Mouse (Mus musculus) liver, embryonic 12.5 days (tissue): ENCODE measurements around the gene Zfp384. TPM values are rescaled to one million over a fixed set of nuclear protein-coding genes. Genes with fewer than 3 reads are reported as not detected.
"Not testable (repeated sequence)": the region's sequence is repeated elsewhere in the genome, so short reads cannot be mapped to it uniquely, and the experiment has no call there.

Source experiments
- ATAC-seq: fragments of 200-750 bp; cut with Nextera tagmentation; 2 replicates; pipeline ENCODE4 v1.8.0; 2017; ENCODE audit warnings: moderate number of reproducible peaks, mild to moderate bottlenecking, moderate library complexity
- H3K27ac ChIP-seq: fragments of 300-500 bp; sonication (generic); 2 replicates; pipeline ENCODE4 v1.5.1; 2016; ENCODE audit warnings: mild to moderate bottlenecking
- H3K27me3 ChIP-seq: fragments of 300-500 bp; sonication (generic); replicated peaks from 2 replicates; pipeline ENCODE4 v1.6.1; 2016; ENCODE audit warnings: mild to moderate bottlenecking, moderate library complexity
- H3K36me3 ChIP-seq: fragments of 300-500 bp; sonication (generic); 2 replicates; pipeline ENCODE4 v1.6.1; 2016; ENCODE audit warnings: mild to moderate bottlenecking, moderate library complexity
- H3K4me1 ChIP-seq: fragments of 300-500 bp; sonication (generic); 2 replicates; pipeline ENCODE4 v1.6.1; 2016
- H3K4me2 ChIP-seq: fragments of 300-500 bp; sonication (generic); 2 replicates; pipeline ENCODE4 v1.6.1; 2016; ENCODE audit warnings: mild to moderate bottlenecking, moderate library complexity
- H3K4me3 ChIP-seq: fragments of 300-500 bp; sonication (generic); 2 replicates; pipeline ENCODE4 v1.5.1; 2016; ENCODE audit warnings: mild to moderate bottlenecking, moderate library complexity
- H3K9ac ChIP-seq: fragments of 300-500 bp; sonication (generic); 2 replicates; pipeline ENCODE4 v1.6.1; 2016; ENCODE audit warnings: mild to moderate bottlenecking, moderate library complexity
- H3K9me3 ChIP-seq: fragments of 300-500 bp; sonication (generic); replicated peaks from 2 replicates; pipeline ENCODE4 v1.6.1; 2016; ENCODE audit warnings: mild to moderate bottlenecking, moderate library complexity
- WGBS: fragments of 180-500 bp; shearing (Covaris S2); methylation state at CpG from one replicate; pipeline ENCODE4 v1.1.7; 2016; ENCODE audit not compliant: insufficient replicate concordance; 5-methylcytosine and 5-hydroxymethylcytosine counted together
- polyA plus RNA-seq: library from polyadenylated mRNA; unstranded; fragments of >200 nt; fragmentation: Nextera tagmentation; extraction: Ambion mirVana; gene quantifications from 2 replicates; pipeline ENCODE4 v1.2.1, GENCODE M21; 2016

Zfp384 gene
- polyA plus RNA-seq, 1 experiment from 2014 or later: 6.6 TPM

DNA sequence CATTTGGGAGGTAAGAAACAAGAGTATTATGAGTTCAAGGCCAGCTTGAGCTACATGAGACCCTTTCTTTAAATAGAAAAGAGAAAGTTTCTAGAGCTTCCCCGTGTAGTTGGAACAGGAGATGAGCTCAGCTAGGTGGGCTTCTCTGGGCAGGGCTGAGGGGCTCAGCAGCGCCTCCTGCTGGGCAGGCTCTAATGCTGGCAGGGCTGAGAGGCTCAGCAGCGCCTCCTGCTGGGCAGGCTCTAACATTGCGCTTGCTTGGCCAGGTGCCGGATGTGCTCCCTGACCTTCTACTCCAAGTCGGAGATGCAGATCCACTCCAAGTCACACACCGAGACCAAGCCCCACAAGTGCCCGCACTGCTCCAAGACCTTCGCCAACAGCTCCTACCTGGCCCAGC is 21.6 kb downstream of the Zfp384 start:
- H3K4me3 ChIP-seq, H3K9ac ChIP-seq, H3K27ac ChIP-seq, H3K27me3 ChIP-seq, H3K4me2 ChIP-seq, H3K4me1 ChIP-seq, H3K9me3 ChIP-seq: not testable (repeated sequence)
- WGBS: 47% methylated on average over 9 of the region's 9 CpGs
- peaks cover 94% of the 10 kb centered on the region for H3K36me3 ChIP-seq
- peak; percentile 40; the same call in 1 of the 2 replicates for ATAC-seq

- H3K36me3 ChIP-seq: peaks cover 94% of the 10 kb centered on the region
- 84% methylated on average over 16 of the region's 16 CpGs for WGBS
- H3K9me3 ChIP-seq: no peaks in the 10 kb centered on the region
- no peaks in the 10 kb centered on the region for H3K4me1 ChIP-seq
- H3K4me2 ChIP-seq: no peak overlapping the region
- no peak overlapping the region for H3K4me3 ChIP-seq
- no peak overlapping the region for H3K9ac ChIP-seq
- ATAC-seq: no peak
- no peak overlapping the region for H3K27ac ChIP-seq
- no peaks in the 10 kb centered on the region for H3K27me3 ChIP-seq
These were observed 22.7 kb downstream of the Zfp384 start for GRCm38 (mm10) chr6:125031604-125032003.

DNA sequence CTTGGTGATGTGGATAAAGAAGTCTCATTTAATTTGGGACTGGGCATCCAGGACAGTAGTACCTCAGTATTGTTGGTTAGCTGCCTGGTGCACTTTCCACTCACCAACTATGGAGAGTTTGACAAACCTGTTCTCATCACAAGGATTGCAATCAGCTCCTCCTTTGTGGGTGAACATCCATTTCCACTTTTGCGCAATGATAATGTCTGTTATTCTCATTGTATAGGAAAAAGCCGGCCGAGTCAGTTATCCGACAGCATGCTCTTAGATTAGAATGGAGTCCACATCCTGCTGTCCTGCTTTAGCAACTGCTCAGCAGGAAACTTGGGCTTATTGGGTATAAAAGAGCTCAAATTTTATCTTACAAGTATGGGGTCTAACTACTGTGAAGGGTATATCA is 29.7 kb downstream of the Zfp384 start:
- H3K4me3 ChIP-seq: peak overlapping the region; percentile 75
- H3K4me2 ChIP-seq: peak overlapping the region; percentile 81
- peaks cover 34% of the 10 kb centered on the region for H3K4me1 ChIP-seq
- no peaks in the 10 kb centered on the region for H3K9me3 ChIP-seq
- peak overlapping the region; percentile 59; the same call in 1 of the 2 replicates for H3K9ac ChIP-seq
- ATAC-seq: no peak
- 90% methylated on average over 4 of the region's 4 CpGs for WGBS
- peaks cover 50% of the 10 kb centered on the region for H3K36me3 ChIP-seq
- peak overlapping the region; percentile 75 for H3K27ac ChIP-seq
- no peaks in the 10 kb centered on the region for H3K27me3 ChIP-seq

DNA sequence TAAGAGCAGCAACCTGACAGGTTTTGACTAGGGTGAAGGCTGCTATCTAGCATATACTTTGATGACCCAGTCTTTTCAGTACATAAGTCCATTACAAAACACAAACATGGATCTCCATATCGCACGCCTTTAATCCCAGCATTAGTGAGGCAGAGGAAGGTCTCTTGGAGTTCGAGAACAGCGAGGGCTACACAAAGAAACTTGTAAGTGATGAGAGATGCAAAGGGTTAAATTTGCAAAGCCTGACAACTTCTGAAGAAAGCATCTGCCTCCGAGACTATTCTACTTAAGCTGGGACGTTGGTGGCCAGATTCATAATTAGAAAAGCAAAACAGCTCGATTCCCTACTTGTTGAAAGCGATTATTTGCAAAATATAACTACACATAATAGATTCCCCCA is 30.2 kb downstream of the Zfp384 start:
- H3K27ac ChIP-seq: peak overlapping the region; percentile 75
- H3K4me3 ChIP-seq: peak overlapping the region; percentile 75
- H3K4me2 ChIP-seq: peak overlapping the region; percentile 81
- H3K9me3 ChIP-seq: no peaks in the 10 kb centered on the region
- H3K36me3 ChIP-seq: peaks cover 50% of the 10 kb centered on the region
- no peaks in the 10 kb centered on the region for H3K27me3 ChIP-seq
- ATAC-seq: peak; percentile 2; the same call in 1 of the 2 replicates
- H3K4me1 ChIP-seq: peaks cover 34% of the 10 kb centered on the region
- WGBS: 4% methylated on average over 8 of the region's 8 CpGs
- H3K9ac ChIP-seq: peak overlapping the region; percentile 59

GRCm38 (mm10) chr6:125039533-125040153 is 30.7 kb downstream of the Zfp384 start, which contains the start of gene Ing4:
Ing4 (plus strand) TSS chr6:125039760.
- Histone ChIP-seq H3K4me3 (peak within 1 kb of the TSS; percentile 75), H3K27ac (peak within 1 kb of the TSS; percentile 75), H3K9me3 (no peaks in the 10 kb centered on the region), H3K27me3 (no peaks in the 10 kb centered on the region), H3K9ac (peak within 1 kb of the TSS; percentile 74), H3K4me2 (peak within 1 kb of the TSS; percentile 81), H3K36me3 (peaks cover 51% of the 10 kb centered on the region), H3K4me1 (peaks cover 34% of the 10 kb centered on the region)
- ATAC-seq: peak; percentile 94
- WGBS: under 1% methylated on average over 26 of the region's 26 CpGs

DNA sequence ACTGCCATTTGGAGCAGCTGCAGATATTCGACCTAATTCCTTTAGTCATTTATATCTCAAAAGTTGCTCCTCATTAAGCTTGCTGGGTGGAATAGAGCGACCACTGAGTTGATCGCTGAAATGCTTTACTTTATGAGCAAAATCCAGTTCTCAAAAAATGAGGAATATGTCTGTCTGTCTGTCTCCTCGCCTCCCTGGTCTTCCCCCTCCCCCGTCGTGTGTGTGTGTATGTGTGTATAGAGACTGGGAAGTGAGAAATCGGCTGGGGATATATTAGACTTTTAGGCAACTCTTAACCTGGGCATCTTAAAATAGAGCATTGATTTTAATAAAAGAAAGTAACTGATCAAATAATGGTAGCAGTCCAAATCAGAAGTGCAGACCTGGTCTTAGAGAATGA is 31.3 kb downstream of the Zfp384 start:
- no peak for ATAC-seq
- Histone ChIP-seq H3K27ac (peak overlapping the region; percentile 75), H3K36me3 (peaks cover 51% of the 10 kb centered on the region), H3K4me1 (peaks cover 34% of the 10 kb centered on the region), H3K27me3 (no peaks in the 10 kb centered on the region), H3K4me2 (peak overlapping the region; percentile 81), H3K9ac (peak overlapping the region; percentile 74), H3K9me3 (no peaks in the 10 kb centered on the region), H3K4me3 (peak overlapping the region; percentile 75)
- 8% methylated on average over 7 of the region's 7 CpGs for WGBS

- H3K9me3 ChIP-seq: no peaks in the 10 kb centered on the region
- no peak overlapping the region for H3K27ac ChIP-seq
- no peaks in the 10 kb centered on the region for H3K27me3 ChIP-seq
- WGBS: 41% methylated on average over 7 of the region's 7 CpGs
- no peak overlapping the region for H3K9ac ChIP-seq
- H3K4me3 ChIP-seq: 0 out of 2 replicates have a peak overlapping the region, but pooled peaks have one; percentile 6
- H3K4me1 ChIP-seq: peaks cover 34% of the 10 kb centered on the region
- peaks cover 50% of the 10 kb centered on the region for H3K36me3 ChIP-seq
- H3K4me2 ChIP-seq: peak overlapping the region; percentile 81
- ATAC-seq: no peak
These were observed 32.1 kb downstream of the Zfp384 start for GRCm38 (mm10) chr6:125041047-125041446.

DNA sequence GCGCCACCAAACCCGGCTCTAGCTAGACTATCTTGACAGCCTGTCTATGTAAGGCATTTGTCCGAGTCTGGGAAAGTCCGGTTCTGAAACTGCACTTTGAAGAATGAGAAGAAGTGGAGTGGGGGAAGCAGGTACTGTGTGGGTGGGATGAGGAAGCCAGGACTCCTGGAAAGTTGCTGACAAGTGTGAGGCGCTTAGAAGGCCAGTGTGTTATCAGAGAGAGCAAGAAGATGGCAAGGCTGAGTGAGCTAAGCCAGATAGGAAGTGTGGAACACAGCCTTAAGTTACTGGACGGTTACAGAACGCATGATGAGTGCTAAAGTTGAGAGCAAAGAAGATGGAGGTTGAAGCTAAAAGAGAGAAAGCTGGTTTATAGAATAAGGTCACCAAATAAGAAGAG is 33.1 kb downstream of the Zfp384 start:
- Histone ChIP-seq H3K4me3 (no peak overlapping the region), H3K36me3 (peaks cover 47% of the 10 kb centered on the region), H3K9ac (0 out of 2 replicates have a peak overlapping the region, but pooled peaks have one; percentile 1), H3K27ac (peak overlapping the region; percentile 70), H3K4me1 (peaks cover 38% of the 10 kb centered on the region), H3K4me2 (peak overlapping the region; percentile 21), H3K9me3 (no peaks in the 10 kb centered on the region), H3K27me3 (no peaks in the 10 kb centered on the region)
- 61% methylated on average over 7 of the region's 7 CpGs for whole genome bisulfite sequencing
- peak; percentile 28; the same call in 1 of the 2 replicates for ATAC-seq

GRCm38 (mm10) chr6:125046691-125047090 is 37.7 kb downstream of the Zfp384 start:
- Histone ChIP-seq H3K9me3 (no peaks in the 10 kb centered on the region), H3K9ac (no peak overlapping the region), H3K27me3 (no peaks in the 10 kb centered on the region), H3K27ac (no peak overlapping the region), H3K36me3 (peaks cover 76% of the 10 kb centered on the region), H3K4me2 (no peak overlapping the region), H3K4me1 (peaks cover 22% of the 10 kb centered on the region), H3K4me3 (no peak overlapping the region)
- ATAC-seq: 0 out of 2 replicates have a peak, but pooled peaks have one; percentile 14
- 39% methylated on average over 5 of the region's 5 CpGs for WGBS

GRCm38 (mm10) chr6:125049678-125050077 is 40.7 kb downstream of the Zfp384 start, which contains the start of gene Acrbp:
Acrbp (plus strand) TSS chr6:125049689.
- no peak; the same call in 1 of the 2 replicates for ATAC-seq
- H3K4me2 ChIP-seq: peak within 1 kb of the TSS; percentile 36
- 37% methylated on average over 20 of the region's 20 CpGs for WGBS
- peaks cover 74% of the 10 kb centered on the region for H3K36me3 ChIP-seq
- no peaks in the 10 kb centered on the region for H3K27me3 ChIP-seq
- H3K4me1 ChIP-seq: peaks cover 14% of the 10 kb centered on the region
- no peak within 1 kb of the TSS for H3K9ac ChIP-seq
- no peak within 1 kb of the TSS for H3K27ac ChIP-seq
- no peak within 1 kb of the TSS for H3K4me3 ChIP-seq
- H3K9me3 ChIP-seq: no peaks in the 10 kb centered on the region

DNA sequence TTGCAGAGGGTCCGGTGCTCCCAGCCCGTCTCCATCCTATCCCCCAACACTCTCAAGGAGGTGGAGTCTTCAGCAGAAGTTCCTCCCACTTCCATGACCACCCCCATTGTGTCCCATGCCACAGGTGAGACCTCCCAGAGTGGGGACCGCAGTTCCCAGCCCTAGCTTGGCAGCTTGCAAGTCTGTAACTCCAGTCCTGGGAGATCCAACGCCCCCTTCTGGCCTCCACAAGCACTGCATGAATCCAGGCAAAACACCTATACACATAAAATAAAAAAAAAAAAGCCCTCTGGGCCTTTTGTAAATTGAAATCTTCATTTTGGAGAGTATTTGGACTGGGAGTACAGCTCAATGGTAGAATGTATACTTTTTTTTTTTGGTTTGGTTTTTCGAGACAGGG is 42.3 kb downstream of the Zfp384 start:
- Histone ChIP-seq H3K4me1 (peaks cover 14% of the 10 kb centered on the region), H3K9me3 (no peaks in the 10 kb centered on the region), H3K4me3 (no peak overlapping the region), H3K9ac (no peak overlapping the region), H3K27me3 (no peaks in the 10 kb centered on the region), H3K4me2 (no peak overlapping the region), H3K36me3 (peaks cover 61% of the 10 kb centered on the region), H3K27ac (no peak overlapping the region)
- no peak for ATAC-seq
- 66% methylated on average over 5 of the region's 5 CpGs for WGBS

DNA sequence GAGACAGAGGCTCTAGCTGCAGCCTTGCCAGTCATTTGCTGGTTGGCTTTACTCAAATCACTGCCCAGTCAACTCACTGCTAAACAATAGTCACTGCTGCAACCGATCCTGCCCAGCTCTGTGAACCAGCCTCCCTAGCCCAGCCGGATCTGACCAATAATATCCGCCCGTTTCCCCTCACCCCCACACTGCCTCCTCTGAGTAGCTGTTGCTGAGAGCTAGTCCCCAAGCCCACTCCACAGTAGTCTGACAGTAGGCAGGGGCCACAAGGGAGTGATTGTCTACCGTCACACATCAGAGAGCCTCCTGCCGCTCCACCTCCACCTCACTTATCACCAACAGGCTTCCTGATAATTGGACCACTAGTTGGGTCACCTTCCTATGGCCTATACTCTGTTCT is 52.5 kb downstream of the Zfp384 start:
- Histone ChIP-seq H3K4me1 (peaks cover 46% of the 10 kb centered on the region), H3K36me3 (no peaks in the 10 kb centered on the region), H3K9me3 (no peaks in the 10 kb centered on the region), H3K9ac (peak overlapping the region; percentile 13), H3K4me3 (no peak overlapping the region), H3K4me2 (no peak overlapping the region; the same call in 1 of the 2 replicates), H3K27ac (no peak overlapping the region), H3K27me3 (peaks cover 20% of the 10 kb centered on the region)
- 19% methylated on average over 6 of the region's 6 CpGs for WGBS
- ATAC-seq: peak; percentile 16
